Mouse (Mus musculus): ENCODE measurements around the gene Nacc1. TPM values are rescaled to one million over a fixed set of nuclear protein-coding genes. Genes with fewer than 3 reads are reported as not detected.

Nacc1 gene
- total and polyA plus RNA-seq, 2 experiments from 2014 or later: 14.7 to 78.2 TPM

GRCm38 (mm10) chr8:84658951-84659350 is 28.7 kb downstream of the Nacc1 start:
- H3K27me3 ChIP-seq (ENCODE audit: insufficient read depth, low read length): no peaks in the 10 kb centered on the region
- no peak for DNase-seq
- no peaks in the 10 kb centered on the region for H3K9me3 ChIP-seq (ENCODE audit: low read length)
- no peak overlapping the region for H3K4me2 ChIP-seq (ENCODE audit: low read depth)
- WGBS: 54% methylated on average over 1 of the region's 1 CpGs
- no peak for TF ChIP-seq CTCF (IDR thresholded peaks at IDR 0.05; ENCODE audit: low read depth)
- no peaks in the 10 kb centered on the region for H3K36me3 ChIP-seq (ENCODE audit: insufficient read depth)
- no peak overlapping the region for H3K9ac ChIP-seq
- H3K4me1 ChIP-seq (ENCODE audit: insufficient read depth): peaks cover 7% of the 10 kb centered on the region
- ATAC-seq: no peak
- no peak overlapping the region for H3K4me3 ChIP-seq (ENCODE audit: low read depth, low read length)
- H3K27ac ChIP-seq (ENCODE audit: low read depth, low read length): no peak overlapping the region

GRCm38 (mm10) chr8:84657680-84658079 is 30.0 kb downstream of the Nacc1 start:
- no peak overlapping the region for H3K4me2 ChIP-seq (ENCODE audit: low read depth)
- H3K9ac ChIP-seq: no peak overlapping the region
- TF ChIP-seq CTCF (IDR thresholded peaks at IDR 0.05; ENCODE audit: low read depth): no peak
- H3K36me3 ChIP-seq (ENCODE audit: insufficient read depth): no peaks in the 10 kb centered on the region
- H3K4me1 ChIP-seq (ENCODE audit: insufficient read depth): no peaks in the 10 kb centered on the region
- no peak for ATAC-seq
- no peaks in the 10 kb centered on the region for H3K27me3 ChIP-seq (ENCODE audit: insufficient read depth, low read length)
- no peaks in the 10 kb centered on the region for H3K9me3 ChIP-seq (ENCODE audit: low read length)
- no peak overlapping the region for H3K4me3 ChIP-seq (ENCODE audit: low read depth, low read length)
- 44% methylated on average over 4 of the region's 4 CpGs for WGBS
- H3K27ac ChIP-seq (ENCODE audit: low read depth, low read length): no peak overlapping the region
- DNase-seq: no peak

GRCm38 (mm10) chr8:84657203-84657602 is 30.5 kb downstream of the Nacc1 start:
- no peaks in the 10 kb centered on the region for H3K9me3 ChIP-seq (ENCODE audit: low read length)
- H3K27me3 ChIP-seq (ENCODE audit: insufficient read depth, low read length): no peaks in the 10 kb centered on the region
- TF ChIP-seq CTCF (IDR thresholded peaks at IDR 0.05; ENCODE audit: low read depth): no peak
- H3K4me1 ChIP-seq (ENCODE audit: insufficient read depth): no peaks in the 10 kb centered on the region
- no peak overlapping the region for H3K4me2 ChIP-seq (ENCODE audit: low read depth)
- no peak overlapping the region for H3K27ac ChIP-seq (ENCODE audit: low read depth, low read length)
- no peak for DNase-seq
- no peak overlapping the region for H3K4me3 ChIP-seq (ENCODE audit: low read depth, low read length)
- H3K36me3 ChIP-seq (ENCODE audit: insufficient read depth): no peaks in the 10 kb centered on the region
- no peak overlapping the region for H3K9ac ChIP-seq
- ATAC-seq: no peak

- WGBS: 7% methylated on average over 23 of the region's 23 CpGs
- H3K9ac ChIP-seq: peak overlapping the region; percentile 45
- H3K4me3 ChIP-seq (ENCODE audit: low read depth, low read length): peak overlapping the region; percentile 17; the same call in 1 of the 2 replicates
- H3K9me3 ChIP-seq (ENCODE audit: low read length): no peaks in the 10 kb centered on the region
- peak overlapping the region; percentile 51; the same call in 1 of the 2 replicates for H3K27ac ChIP-seq (ENCODE audit: low read depth, low read length)
- H3K27me3 ChIP-seq (ENCODE audit: insufficient read depth, low read length): no peaks in the 10 kb centered on the region
- no peaks in the 10 kb centered on the region for H3K36me3 ChIP-seq (ENCODE audit: insufficient read depth)
- H3K4me2 ChIP-seq (ENCODE audit: low read depth): peak overlapping the region; percentile 45
- no peak for TF ChIP-seq CTCF (IDR thresholded peaks at IDR 0.05; ENCODE audit: low read depth)
- 0 out of 2 replicates have a peak, but pooled peaks have one; percentile 17 for ATAC-seq
- no peaks in the 10 kb centered on the region for H3K4me1 ChIP-seq (ENCODE audit: insufficient read depth)
- DNase-seq: no peak
These were observed 31.0 kb downstream of the Nacc1 start for GRCm38 (mm10) chr8:84656641-84657126.

- Histone ChIP-seq H3K4me1 (ENCODE audit: insufficient read depth) (no peaks in the 10 kb centered on the region), H3K9me3 (ENCODE audit: low read length) (no peaks in the 10 kb centered on the region), H3K27me3 (ENCODE audit: insufficient read depth, low read length) (no peaks in the 10 kb centered on the region), H3K27ac (ENCODE audit: low read depth, low read length) (peak overlapping the region; percentile 51), H3K4me2 (ENCODE audit: low read depth) (peak overlapping the region; percentile 45), H3K9ac (peak overlapping the region; percentile 45), H3K36me3 (ENCODE audit: insufficient read depth) (no peaks in the 10 kb centered on the region), H3K4me3 (ENCODE audit: low read depth, low read length) (peak overlapping the region; percentile 17)
- DNase-seq: no peak
- WGBS: 6% methylated on average over 10 of the region's 10 CpGs
- peak; percentile 25; the same call in 1 of the 2 replicates for ATAC-seq
- no peak for TF ChIP-seq CTCF (IDR thresholded peaks at IDR 0.05; ENCODE audit: low read depth)
These were observed 31.5 kb downstream of the Nacc1 start for GRCm38 (mm10) chr8:84656191-84656525.

GRCm38 (mm10) chr8:84655336-84656190 is 32.1 kb downstream of the Nacc1 start:
- H3K4me3 ChIP-seq (ENCODE audit: low read depth, low read length): peak overlapping the region; percentile 17
- H3K36me3 ChIP-seq (ENCODE audit: insufficient read depth): no peaks in the 10 kb centered on the region
- peak overlapping the region; percentile 45 for H3K9ac ChIP-seq
- no peaks in the 10 kb centered on the region for H3K27me3 ChIP-seq (ENCODE audit: insufficient read depth, low read length)
- no peaks in the 10 kb centered on the region for H3K4me1 ChIP-seq (ENCODE audit: insufficient read depth)
- 3% methylated on average over 14 of the region's 15 CpGs for whole genome bisulfite sequencing
- DNase-seq (peak; percentile 34), ATAC-seq (peak; percentile 87)
- peak overlapping the region; percentile 45 for H3K4me2 ChIP-seq (ENCODE audit: low read depth)
- TF ChIP-seq CTCF (IDR thresholded peaks at IDR 0.05; ENCODE audit: low read depth): no peak
- H3K9me3 ChIP-seq (ENCODE audit: low read length): no peaks in the 10 kb centered on the region
- H3K27ac ChIP-seq (ENCODE audit: low read depth, low read length): peak overlapping the region; percentile 51

- H3K4me1 ChIP-seq (ENCODE audit: insufficient read depth): no peaks in the 10 kb centered on the region
- no peaks in the 10 kb centered on the region for H3K36me3 ChIP-seq (ENCODE audit: insufficient read depth)
- H3K4me2 ChIP-seq (ENCODE audit: low read depth): no peak overlapping the region
- peak; percentile 26; the same call in 1 of the 2 replicates for TF ChIP-seq CTCF (IDR thresholded peaks at IDR 0.05; ENCODE audit: low read depth)
- DNase-seq (no peak), ATAC-seq (no peak)
- no peak overlapping the region for H3K27ac ChIP-seq (ENCODE audit: low read depth, low read length)
- no peak overlapping the region for H3K4me3 ChIP-seq (ENCODE audit: low read depth, low read length)
- 51% methylated on average over 4 of the region's 4 CpGs for WGBS
- no peaks in the 10 kb centered on the region for H3K27me3 ChIP-seq (ENCODE audit: insufficient read depth, low read length)
- H3K9me3 ChIP-seq (ENCODE audit: low read length): no peaks in the 10 kb centered on the region
- no peak overlapping the region for H3K9ac ChIP-seq
These were observed 33.1 kb downstream of the Nacc1 start for GRCm38 (mm10) chr8:84654597-84654996.

Data from forebrain, postnatal 0 days (tissue).